Mouse (Mus musculus) adrenal gland, postnatal 4 days (tissue): ENCODE data around the gene Ak6. TPM values are rescaled to one million over a fixed set of nuclear protein-coding genes. Genes with fewer than 3 reads are reported as not detected.

Source experiments
- DNase-seq, 2 experiments: peaks; one replicate each; pipeline ENCODE4 v3.0.0; 2021 to 2022; ENCODE audit warnings: low spot score in 2 of 2, mixed read lengths in 2 of 2
- total RNA-seq, 2 experiments: library from RNA; stranded (reverse); gene quantifications; 2 replicates each; pipeline ENCODE4 v1.2.3; 2021

The Ak6 gene
- total RNA-seq, 2 experiments from 2014 or later, result 90.4 to 92.4 TPM

GRCm38 (mm10) chr13:100659864-100660456 lies 9.2 kb downstream of the Ak6 start:
- peak in 1 of 2 experiments; percentile 27 for DNase-seq

- peak in 1 of 2 experiments; percentile 25 for DNase-seq
Observed at GRCm38 (mm10) chr13:100669291-100670022, 18.7 kb downstream of the Ak6 start, which contains the start of gene Ccdc125. Ccdc125 (plus strand) TSS chr13:100669717.

GRCm38 (mm10) chr13:100670181-100670741 lies 19.5 kb downstream of the Ak6 start:
- no peak for DNase-seq

GRCm38 (mm10) chr13:100675936-100676635 lies 25.3 kb downstream of the Ak6 start:
- DNase-seq, result no peak

- DNase-seq, result no peak
Observed at GRCm38 (mm10) chr13:100681615-100682014, 30.8 kb downstream of the Ak6 start.

- no peak for DNase-seq
Observed at GRCm38 (mm10) chr13:100682837-100683236, 32.1 kb downstream of the Ak6 start.

- DNase-seq, result no peak
Observed at GRCm38 (mm10) chr13:100684355-100684754, 33.6 kb downstream of the Ak6 start.

- no peak for DNase-seq
Observed at GRCm38 (mm10) chr13:100687513-100687912, 36.7 kb downstream of the Ak6 start.

GRCm38 (mm10) chr13:100697541-100697940 lies 46.8 kb downstream of the Ak6 start:
- no peak for DNase-seq

- no peak for DNase-seq
Observed at GRCm38 (mm10) chr13:100698866-100699265, 48.1 kb downstream of the Ak6 start.

- DNase-seq, result no peak
Observed at GRCm38 (mm10) chr13:100703468-100703867, 52.7 kb downstream of the Ak6 start.

- no peak for DNase-seq
Observed at GRCm38 (mm10) chr13:100706206-100706605, 55.4 kb downstream of the Ak6 start.

- no peak for DNase-seq
Observed at GRCm38 (mm10) chr13:100715467-100715866, 64.7 kb downstream of the Ak6 start.

Other genes with a start within 250 kb of the Ak6 start
- gene Naip1, start 198.1 kb upstream of the Ak6 start, total RNA-seq, result under 1 TPM; 0.06 to 0.17 TPM
- 10 to 100 TPM; 49.5 to 55.6 TPM for gene Gtf2h2, start 158.4 kb upstream of the Ak6 start, total RNA-seq
- gene Ocln, start 98.3 kb upstream of the Ak6 start, total RNA-seq, result 10 to 100 TPM; 16.1 to 18.5 TPM
- gene Marveld2, start 34.0 kb upstream of the Ak6 start, total RNA-seq, result 1 to 10 TPM; 2.6 to 4.4 TPM
- 10 to 100 TPM; 21.6 to 22.0 TPM for gene Rad17, start 72 bp downstream of the Ak6 start, total RNA-seq
- gene Taf9, start 600 bp downstream of the Ak6 start, total RNA-seq, result 10 to 100 TPM; 10.1 to 15.0 TPM
- 1 to 10 TPM; 3.3 to 3.7 TPM for gene Ccdc125, start 18.7 kb downstream of the Ak6 start, total RNA-seq
- gene Cdk7, start 80.0 kb downstream of the Ak6 start, total RNA-seq, result 10 to 100 TPM; 66.5 to 68.2 TPM
- gene Mrps36, start 93.7 kb downstream of the Ak6 start, total RNA-seq, result 100 to 1,000 TPM in 1 of 2 experiments, 10 to 100 TPM in 1; 95.5 to 102 TPM
- gene Cenph, start 124.9 kb downstream of the Ak6 start, total RNA-seq, result 10 to 100 TPM in 1 of 2 experiments, 1 to 10 TPM in 1; 9.3 to 12.9 TPM
- gene Ccnb1, start 135.6 kb downstream of the Ak6 start, total RNA-seq, result 10 to 100 TPM; 42.2 to 59.1 TPM
- gene Slc30a5, start 182.4 kb downstream of the Ak6 start, total RNA-seq, result 10 to 100 TPM; 50.3 to 51.3 TPM